Mouse (Mus musculus) liver, embryonic 16.5 days (tissue): ENCODE data around the gene Tle2. TPM values are rescaled to one million over a fixed set of nuclear protein-coding genes. Genes with fewer than 3 reads are reported as not detected.

Source experiments
- ATAC-seq: fragments of 200-750 bp; cut with Nextera tagmentation; 2 replicates; pipeline ENCODE4 v1.8.0; 2017; ENCODE audit warnings: low read depth, mild to moderate bottlenecking, moderate number of reproducible peaks, moderate library complexity
- H3K27ac ChIP-seq: fragments of 300-500 bp; sonication (generic); 2 replicates; pipeline ENCODE4 v1.5.1; 2014; ENCODE audit warnings: mild to moderate bottlenecking, low read length
- H3K27me3 ChIP-seq: fragments of 300-500 bp; sonication (generic); 2 replicates; pipeline ENCODE4 v1.6.1; 2014; ENCODE audit warnings: low read depth, low read length, mixed read lengths; ENCODE audit not compliant: control insufficient read depth, insufficient read depth
- H3K36me3 ChIP-seq: fragments of 300-500 bp; sonication (generic); 2 replicates; pipeline ENCODE4 v1.6.1; 2014; ENCODE audit warnings: mild to moderate bottlenecking; ENCODE audit not compliant: control insufficient read depth, insufficient read depth
- H3K4me1 ChIP-seq: fragments of 300-500 bp; sonication (generic); 2 replicates; pipeline ENCODE4 v1.6.1; 2014; ENCODE audit warnings: low read depth, low read length, mixed read lengths; ENCODE audit not compliant: control insufficient read depth
- H3K4me2 ChIP-seq: fragments of 300-500 bp; sonication (generic); 2 replicates; pipeline ENCODE4 v1.6.1; 2014; ENCODE audit warnings: low read depth, low read length, mixed read lengths
- H3K4me3 ChIP-seq: fragments of 300-500 bp; sonication (generic); 2 replicates; pipeline ENCODE4 v1.5.1; 2014; ENCODE audit warnings: low read depth, mild to moderate bottlenecking, low read length
- H3K9ac ChIP-seq: fragments of 300-500 bp; sonication (generic); 2 replicates; pipeline ENCODE4 v1.6.1; 2014; ENCODE audit warnings: low read depth, low read length
- H3K9me3 ChIP-seq: fragments of 300-500 bp; sonication (generic); replicated peaks from 2 replicates; pipeline ENCODE4 v1.6.1; 2016; ENCODE audit warnings: low read length; ENCODE audit not compliant: control insufficient read depth
- WGBS: fragments of 180-500 bp; shearing (Covaris S2); extraction: QIAGEN DNeasy Blood & Tissue Kit; methylation state at CpG from one replicate; pipeline ENCODE4 v1.1.7; 2014; ENCODE audit not compliant: insufficient replicate concordance; 5-methylcytosine and 5-hydroxymethylcytosine counted together
- polyA plus RNA-seq: library from polyadenylated mRNA; unstranded; fragments of >200 nt; fragmentation: Nextera tagmentation; extraction: Ambion mirVana; gene quantifications from 2 replicates; pipeline ENCODE4 v1.2.1, GENCODE M21; 2015

Tle2 gene
- polyA plus RNA-seq, 1 experiment from 2014 or later: 2.7 TPM

GRCm38 (mm10) chr10:81598342-81598741, 24.0 kb downstream of the Tle2 start:
- Histone ChIP-seq H3K4me2 (no peak overlapping the region), H3K36me3 (no peaks in the 10 kb centered on the region), H3K9me3 (no peaks in the 10 kb centered on the region), H3K27me3 (peaks cover 29% of the 10 kb centered on the region), H3K9ac (no peak overlapping the region), H3K4me1 (peaks cover 37% of the 10 kb centered on the region), H3K27ac (no peak overlapping the region), H3K4me3 (no peak overlapping the region)
- no peak for ATAC-seq
- WGBS: 45% methylated on average over 3 of the region's 3 CpGs

GRCm38 (mm10) chr10:81598871-81599270, 24.5 kb downstream of the Tle2 start:
- peaks cover 37% of the 10 kb centered on the region for H3K4me1 ChIP-seq
- no peak overlapping the region for H3K4me2 ChIP-seq
- H3K9ac ChIP-seq: no peak overlapping the region
- no peaks in the 10 kb centered on the region for H3K36me3 ChIP-seq
- no peaks in the 10 kb centered on the region for H3K9me3 ChIP-seq
- no peak overlapping the region for H3K4me3 ChIP-seq
- no peak for ATAC-seq
- WGBS: 37% methylated on average over 6 of the region's 6 CpGs
- H3K27ac ChIP-seq: no peak overlapping the region
- peaks cover 29% of the 10 kb centered on the region for H3K27me3 ChIP-seq

GRCm38 (mm10) chr10:81599630-81600029, 25.3 kb downstream of the Tle2 start:
- H3K27ac ChIP-seq: no peak overlapping the region
- no peak overlapping the region for H3K4me2 ChIP-seq
- H3K36me3 ChIP-seq: no peaks in the 10 kb centered on the region
- WGBS: 56% methylated on average over 5 of the region's 5 CpGs
- no peak overlapping the region for H3K4me3 ChIP-seq
- H3K27me3 ChIP-seq: peaks cover 25% of the 10 kb centered on the region
- H3K4me1 ChIP-seq: peaks cover 41% of the 10 kb centered on the region
- no peaks in the 10 kb centered on the region for H3K9me3 ChIP-seq
- H3K9ac ChIP-seq: no peak overlapping the region
- ATAC-seq: no peak

- peaks cover 24% of the 10 kb centered on the region for H3K27me3 ChIP-seq
- no peak overlapping the region for H3K9ac ChIP-seq
- H3K27ac ChIP-seq: no peak overlapping the region
- no peak for ATAC-seq
- peaks cover 45% of the 10 kb centered on the region for H3K4me1 ChIP-seq
- H3K36me3 ChIP-seq: no peaks in the 10 kb centered on the region
- no peak overlapping the region for H3K4me2 ChIP-seq
- WGBS: 32% methylated on average over 10 of the region's 10 CpGs
- H3K4me3 ChIP-seq: no peak overlapping the region
- H3K9me3 ChIP-seq: no peaks in the 10 kb centered on the region
Measured at GRCm38 (mm10) chr10:81600096-81600495, 25.7 kb downstream of the Tle2 start.

GRCm38 (mm10) chr10:81600738-81601203, 26.4 kb downstream of the Tle2 start, which contains the start of gene Tle6:
Gene Tle6, minus strand, starts transcription at chr10:81601073.
- WGBS: under 1% methylated on average over 27 of the region's 28 CpGs
- ATAC-seq: peak; percentile 88
- Histone ChIP-seq H3K9ac (peak within 1 kb of the TSS; percentile 43), H3K4me1 (peaks cover 52% of the 10 kb centered on the region), H3K4me3 (peak within 1 kb of the TSS; percentile 48), H3K36me3 (no peaks in the 10 kb centered on the region), H3K9me3 (no peaks in the 10 kb centered on the region), H3K27me3 (peaks cover 18% of the 10 kb centered on the region), H3K4me2 (peak within 1 kb of the TSS; percentile 72), H3K27ac (peak within 1 kb of the TSS; percentile 10; the same call in 1 of the 2 replicates)

- Histone ChIP-seq H3K4me2 (peak overlapping the region; percentile 72), H3K9ac (peak overlapping the region; percentile 43), H3K27me3 (peaks cover 11% of the 10 kb centered on the region), H3K36me3 (no peaks in the 10 kb centered on the region), H3K4me3 (peak overlapping the region; percentile 48), H3K27ac (peak overlapping the region; percentile 10; the same call in 1 of the 2 replicates), H3K4me1 (peaks cover 50% of the 10 kb centered on the region), H3K9me3 (no peaks in the 10 kb centered on the region)
- no peak for ATAC-seq
- 30% methylated on average over 7 of the region's 7 CpGs for WGBS
Measured at GRCm38 (mm10) chr10:81601396-81601905, 27.1 kb downstream of the Tle2 start.

GRCm38 (mm10) chr10:81602741-81603151, 28.4 kb downstream of the Tle2 start:
- Histone ChIP-seq H3K36me3 (no peaks in the 10 kb centered on the region), H3K4me3 (no peak overlapping the region), H3K4me1 (peaks cover 50% of the 10 kb centered on the region), H3K4me2 (no peak overlapping the region), H3K27me3 (peaks cover 2% of the 10 kb centered on the region), H3K9ac (no peak overlapping the region), H3K9me3 (no peaks in the 10 kb centered on the region), H3K27ac (no peak overlapping the region)
- WGBS: 22% methylated on average over 4 of the region's 4 CpGs
- no peak for ATAC-seq

- Histone ChIP-seq H3K27ac (no peak overlapping the region), H3K4me2 (peak overlapping the region; percentile 86), H3K4me1 (peaks cover 50% of the 10 kb centered on the region), H3K4me3 (peak overlapping the region; percentile 78), H3K9me3 (no peaks in the 10 kb centered on the region), H3K36me3 (no peaks in the 10 kb centered on the region), H3K27me3 (no peaks in the 10 kb centered on the region), H3K9ac (peak overlapping the region; percentile 28; the same call in 1 of the 2 replicates)
- WGBS: 54% methylated on average over 12 of the region's 12 CpGs
- no peak for ATAC-seq
Measured at GRCm38 (mm10) chr10:81604019-81604967, 29.9 kb downstream of the Tle2 start.
